9 mouse cellular contexts compared by ENCODE assay signal in the genomic region with DNA sequence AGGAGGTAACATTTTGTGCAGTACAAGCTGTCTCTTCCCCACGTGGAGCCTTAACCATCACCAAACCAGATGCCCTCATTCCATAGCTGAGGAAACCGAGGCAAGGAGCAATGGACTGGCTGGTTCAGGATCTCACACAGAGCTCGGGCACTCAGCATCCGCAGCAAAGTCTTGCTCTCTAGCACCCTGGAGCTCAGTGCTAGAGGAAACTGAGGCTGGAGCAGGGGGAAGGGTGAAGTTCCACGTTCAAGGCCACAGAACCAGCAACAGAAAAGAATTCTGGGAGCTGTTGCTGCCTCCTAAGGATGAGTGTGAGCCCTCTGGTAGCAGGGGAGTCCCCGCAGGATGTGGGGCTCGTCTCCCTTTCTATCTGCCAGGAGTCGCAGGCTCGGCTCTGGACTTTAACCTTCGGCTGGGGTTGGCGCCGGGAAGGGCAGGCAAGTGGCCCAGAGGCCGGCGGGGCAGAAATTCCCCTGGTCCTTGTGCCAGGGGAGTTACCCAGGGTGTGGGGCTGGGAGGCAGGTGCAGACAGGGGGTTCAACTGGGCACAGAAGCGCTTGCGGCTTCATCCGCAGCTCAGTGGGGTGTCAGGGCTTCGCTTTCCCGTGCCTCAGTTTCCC. TPM values are rescaled to one million over a fixed set of nuclear protein-coding genes. Genes with fewer than 3 reads are reported as not detected.
A peak's percentile ranks its signal among the peaks of the same experiment; 100 is the strongest.
DNase-seq lines count a peak whose midpoint lies in the region; ATAC-seq lines count a peak whose summit lies in the region.
"Had no signal": no experiment of that assay in that cellular context is flagged by ENCODE, and none has a peak within 500 bp of the region (broad histone marks: within the 10 kb centered on the region; RNA-seq: fewer than 3 reads in every experiment).

No protein-coding gene starts in this region.

- DNase-seq in gastrocnemius, postnatal 14 days = peak; percentile 36
- no peak for DNase-seq in gastrocnemius, postnatal 25 days
- peak; percentile 57 for DNase-seq in thymus, postnatal 4 days
- DNase-seq in thymus, postnatal 10 days (ENCODE audit: low spot score in 2 of 2) = no peak
- peak; percentile 82 to 93 for DNase-seq in kidney, postnatal 25 days
- DNase-seq in cerebellum, postnatal 36 days = no peak
- DNase-seq in urinary bladder, adult 18-20 months (ENCODE audit: low spot score in 2 of 2) = no peak

- ATAC-seq in granulocyte monocyte progenitor cell, adult 5-6 weeks (replicated peaks; ENCODE audit: poor library complexity, severe bottlenecking) = no peak

- intact Hi-C loops in gastrocnemius, postnatal 14 days (cut with DNase I; ENCODE audit: low total_unique reads) = loop anchor here (2.0 kb wide), 1 partner anchor 40 kb away; no protein-coding TSS in a partner anchor

RNA-seq across cellular contexts. Expression of a gene that starts 8.8 kb away (rescaled TPM):
- not detected for total RNA-seq in gastrocnemius, postnatal 14 days (2021)
- not detected for total RNA-seq in gastrocnemius, postnatal 25 days (2021)
- not detected in 2 replicates for total RNA-seq in granulocyte monocyte progenitor cell, adult 5-6 weeks (2014; fragmentation: Nextera tagmentation)
- total RNA-seq in granulocyte monocyte progenitor cell, adult 5-6 weeks (2017) = not detected in 2 replicates

RNA-seq across cellular contexts. Expression of a gene that starts 18.1 kb away (rescaled TPM):
- under 1 TPM in 1 of 2 experiments, not detected in 1; 0.12 TPM for total RNA-seq in gastrocnemius, postnatal 14 days (2021)
- not detected for total RNA-seq in gastrocnemius, postnatal 25 days (2021)
- total RNA-seq in granulocyte monocyte progenitor cell, adult 5-6 weeks (2014; fragmentation: Nextera tagmentation) = not detected in 2 replicates
- 0.56 TPM in 1 of 2 replicates, not detected in the other for total RNA-seq in granulocyte monocyte progenitor cell, adult 5-6 weeks (2017)
- total RNA-seq: layer of hippocampus, postnatal 14 days had no signal

RNA-seq across cellular contexts. Expression of a gene that starts 20.4 kb away (rescaled TPM):
- total RNA-seq in gastrocnemius, postnatal 14 days (2021) = 1 to 10 TPM; 3.2 to 4.1 TPM
- total RNA-seq in gastrocnemius, postnatal 25 days (2021) = 1 to 10 TPM; 1.2 TPM
- total RNA-seq in granulocyte monocyte progenitor cell, adult 5-6 weeks (2014; fragmentation: Nextera tagmentation) = 7.5 and 8.5 TPM in 2 replicates
- total RNA-seq in granulocyte monocyte progenitor cell, adult 5-6 weeks (2017) = 0.57 and 1.0 TPM in 2 replicates

RNA-seq across cellular contexts. Expression of a gene that starts 44.8 kb away (rescaled TPM):
- not detected for total RNA-seq in gastrocnemius, postnatal 14 days (2021)
- not detected for total RNA-seq in gastrocnemius, postnatal 25 days (2021)
- total RNA-seq in granulocyte monocyte progenitor cell, adult 5-6 weeks (2014; fragmentation: Nextera tagmentation) = not detected in 2 replicates
- not detected in 2 replicates for total RNA-seq in granulocyte monocyte progenitor cell, adult 5-6 weeks (2017)
- total RNA-seq: layer of hippocampus, postnatal 14 days had no signal

RNA-seq across cellular contexts. Expression of a gene that starts 46.4 kb away (rescaled TPM):
- total RNA-seq in gastrocnemius, postnatal 14 days (2021) = not detected
- total RNA-seq in gastrocnemius, postnatal 25 days (2021) = not detected
- not detected in 2 replicates for total RNA-seq in granulocyte monocyte progenitor cell, adult 5-6 weeks (2014; fragmentation: Nextera tagmentation)
- not detected in 2 replicates for total RNA-seq in granulocyte monocyte progenitor cell, adult 5-6 weeks (2017)
- total RNA-seq: layer of hippocampus, postnatal 14 days had no signal

Comparison
In these comparisons a context has a peak if more than half of its experiments do, and no peak if none do; other contexts are left out.
1. DNase-seq: peak in gastrocnemius, postnatal 14 days (single experiment), thymus, postnatal 4 days (single experiment) and kidney, postnatal 25 days (2 of 2); none in gastrocnemius, postnatal 25 days (single experiment), thymus, postnatal 10 days (0 of 2), cerebellum, postnatal 36 days (0 of 2) and urinary bladder, adult 18-20 months (0 of 2).